Mouse (Mus musculus) lung, postnatal 0 days (tissue): ENCODE results near the gene Phf5a. TPM values are rescaled to one million over a fixed set of nuclear protein-coding genes. Genes with fewer than 3 reads are reported as not detected.
A peak's percentile ranks its signal among the peaks of the same experiment; 100 is the strongest.
"Not testable (repeated sequence)": the region's sequence is repeated elsewhere in the genome, so short reads cannot be mapped to it uniquely, and the experiment has no call there.

Source experiments
- ATAC-seq: fragments of 200-750 bp; cut with Nextera tagmentation; 2 replicates; pipeline ENCODE4 v1.8.0; 2017; ENCODE audit warnings: moderate library complexity
- DNase-seq: peaks from one replicate; pipeline ENCODE4 v3.0.0-alpha.2; 2016; ENCODE audit warnings: low spot score
- H3K27ac ChIP-seq: fragments of 300-500 bp; sonication (generic); 2 replicates; pipeline ENCODE4 v1.5.1; 2014; ENCODE audit warnings: antibody characterized with exemption, mild to moderate bottlenecking, low read length, mixed read lengths
- H3K27me3 ChIP-seq: fragments of 300-500 bp; sonication (generic); replicated peaks from 2 replicates; pipeline ENCODE4 v1.6.1; 2014; ENCODE audit warnings: low read length, mixed read lengths; ENCODE audit not compliant: insufficient read depth
- H3K36me3 ChIP-seq: fragments of 300-500 bp; sonication (generic); 2 replicates; pipeline ENCODE4 v1.6.1; 2014; ENCODE audit warnings: low read length, mixed read lengths; ENCODE audit not compliant: insufficient read depth
- H3K4me1 ChIP-seq: fragments of 300-500 bp; sonication (generic); 2 replicates; pipeline ENCODE4 v1.6.1; 2014; ENCODE audit warnings: antibody characterized with exemption, low read depth, low read length, mixed read lengths; ENCODE audit not compliant: insufficient read depth
- H3K4me2 ChIP-seq: fragments of 300-500 bp; sonication (generic); replicated peaks from 2 replicates; pipeline ENCODE4 v1.6.1; 2014; ENCODE audit warnings: low read depth, mild to moderate bottlenecking, low read length, moderate library complexity, mixed read lengths
- H3K4me3 ChIP-seq: fragments of 300-500 bp; sonication (generic); 2 replicates; pipeline ENCODE4 v1.5.1; 2014; ENCODE audit warnings: low read depth, low read length
- H3K9ac ChIP-seq: fragments of 300-500 bp; sonication (generic); replicated peaks from 2 replicates; pipeline ENCODE4 v1.6.1; 2014; ENCODE audit warnings: low read depth, mild to moderate bottlenecking
- H3K9me3 ChIP-seq: fragments of 300-500 bp; sonication (generic); 2 replicates; pipeline ENCODE4 v1.6.1; 2016; ENCODE audit warnings: low read length, mixed read lengths
- CTCF ChIP-seq: IDR thresholded peaks from 2 replicates; pipeline ENCODE4 v1.5.1; 2016; ENCODE audit warnings: antibody characterized with exemption, mild to moderate bottlenecking
- EP300 ChIP-seq: IDR thresholded peaks from 2 replicates; pipeline ENCODE4 v1.6.1; 2016; ENCODE audit warnings: antibody characterized with exemption, mild to moderate bottlenecking, control low read depth
- WGBS: fragments of 180-500 bp; shearing (Covaris S2); extraction: QIAGEN DNeasy Blood & Tissue Kit; methylation state at CpG from one replicate; pipeline ENCODE4 v1.1.7; 2014; 5-methylcytosine and 5-hydroxymethylcytosine counted together
- polyA plus RNA-seq: library from polyadenylated mRNA; unstranded; fragments of >200 nt; fragmentation: Nextera tagmentation; extraction: Ambion mirVana; gene quantifications from 2 replicates; pipeline ENCODE4 v1.2.1, GENCODE M21; 2015

Phf5a gene
- polyA plus RNA-seq, 1 experiment from 2014 or later, result 88.8 TPM

- H3K27me3 ChIP-seq, result no peaks in the 10 kb centered on the region
- H3K36me3 ChIP-seq, result peaks cover 27% of the 10 kb centered on the region; the same call in 1 of the 2 replicates
- no peak for TF ChIP-seq CTCF
- no peak for TF ChIP-seq EP300
- 73% methylated on average over 5 of the region's 5 CpGs for WGBS
- no peak overlapping the region for H3K9ac ChIP-seq
- H3K9me3 ChIP-seq, result no peaks in the 10 kb centered on the region
- DNase-seq (no peak), ATAC-seq (no peak)
- H3K4me1 ChIP-seq, result no peaks in the 10 kb centered on the region
- no peak overlapping the region for H3K4me2 ChIP-seq
- H3K4me3 ChIP-seq, result no peak overlapping the region
- H3K27ac ChIP-seq, result no peak overlapping the region
Observed at GRCm38 (mm10) chr15:81915663-81916062, 44.0 kb upstream of the Phf5a start.

GRCm38 (mm10) chr15:81914668-81915067 is 43.0 kb upstream of the Phf5a start:
- Histone ChIP-seq H3K4me2 (no peak overlapping the region), H3K27me3 (no peaks in the 10 kb centered on the region), H3K36me3 (peaks cover 35% of the 10 kb centered on the region; the same call in 1 of the 2 replicates), H3K4me1 (no peaks in the 10 kb centered on the region), H3K4me3 (no peak overlapping the region), H3K9ac (no peak overlapping the region), H3K27ac (no peak overlapping the region), H3K9me3 (no peaks in the 10 kb centered on the region)
- TF ChIP-seq EP300 (no peak), CTCF (no peak)
- DNase-seq, result no peak
- 76% methylated on average over 5 of the region's 5 CpGs for WGBS
- no peak for ATAC-seq

DNA sequence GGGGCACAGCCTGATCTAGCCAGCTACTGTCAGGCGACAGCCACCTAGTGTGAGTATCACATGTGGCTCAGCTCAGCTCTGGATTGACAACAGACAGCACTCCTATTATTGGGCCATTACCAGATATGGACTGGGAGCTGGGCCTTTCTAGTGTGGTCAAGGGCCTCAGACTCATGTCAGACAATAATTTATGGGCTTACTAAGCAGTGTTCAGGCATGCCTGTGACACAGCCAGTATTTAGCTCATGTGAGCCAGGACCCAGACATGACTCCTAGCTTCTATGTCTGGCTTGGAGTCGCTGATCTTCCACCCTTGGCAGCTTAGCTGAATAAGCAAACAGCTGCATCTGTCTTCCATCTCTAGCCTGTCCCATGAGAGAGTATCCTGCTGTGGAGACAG is 40.8 kb upstream of the Phf5a start:
- no peak for DNase-seq
- peaks cover 43% of the 10 kb centered on the region; the same call in 1 of the 2 replicates for H3K36me3 ChIP-seq
- H3K27ac ChIP-seq, result no peak overlapping the region

DNA sequence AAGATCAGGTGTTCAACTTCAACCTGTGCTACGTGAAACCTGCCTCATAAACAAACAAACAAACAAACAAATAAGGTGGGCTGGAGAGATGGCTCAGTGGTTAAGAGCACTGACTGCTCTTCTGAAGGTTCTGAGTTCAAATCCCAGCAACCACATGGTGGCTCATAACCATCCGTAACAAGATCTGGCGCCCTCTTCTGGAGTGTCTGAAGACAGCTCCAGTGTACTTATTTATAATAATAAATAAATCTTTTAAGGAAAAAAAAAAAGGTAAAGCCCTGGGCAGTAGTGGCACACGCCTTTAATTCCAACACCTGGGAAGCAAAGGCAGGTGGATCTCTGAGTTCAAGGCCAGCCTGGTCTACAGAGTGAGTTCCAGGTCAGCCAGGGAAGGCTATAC is 37.1 kb upstream of the Phf5a start:
- H3K9me3 ChIP-seq, H3K4me2 ChIP-seq, DNase-seq, H3K27me3 ChIP-seq, H3K4me3 ChIP-seq, H3K27ac ChIP-seq, ATAC-seq, H3K4me1 ChIP-seq, H3K9ac ChIP-seq: not testable (repeated sequence)
- TF ChIP-seq CTCF, result peak; percentile 28
- peaks cover 33% of the 10 kb centered on the region; the same call in 1 of the 2 replicates for H3K36me3 ChIP-seq
- 86% methylated on average over 4 of the region's 4 CpGs for WGBS

More for the DNA sequence above, 40.8 kb upstream of the Phf5a start:
- TF ChIP-seq EP300, result no peak
- no peak for TF ChIP-seq CTCF
- H3K27me3 ChIP-seq, result no peaks in the 10 kb centered on the region
- H3K9me3 ChIP-seq, result no peaks in the 10 kb centered on the region
- no peak overlapping the region for H3K9ac ChIP-seq
- H3K4me3 ChIP-seq, result no peak overlapping the region
- no peak for ATAC-seq
- no peaks in the 10 kb centered on the region for H3K4me1 ChIP-seq
- H3K4me2 ChIP-seq, result no peak overlapping the region
- 73% methylated on average over 2 of the region's 2 CpGs for WGBS

GRCm38 (mm10) chr15:81907953-81908352 is 36.2 kb upstream of the Phf5a start:
- H3K4me3 ChIP-seq, result no peak overlapping the region
- no peak overlapping the region for H3K4me2 ChIP-seq
- peaks cover 27% of the 10 kb centered on the region; the same call in 1 of the 2 replicates for H3K36me3 ChIP-seq
- no peaks in the 10 kb centered on the region for H3K4me1 ChIP-seq
- no peaks in the 10 kb centered on the region for H3K27me3 ChIP-seq
- H3K9me3 ChIP-seq, result no peaks in the 10 kb centered on the region
- H3K9ac ChIP-seq, result no peak overlapping the region
- ATAC-seq (peak; percentile 65), DNase-seq (peak; percentile 62)
- H3K27ac ChIP-seq, result no peak overlapping the region
- 63% methylated on average over 8 of the region's 8 CpGs for WGBS
- peak; percentile 30; the same call in 1 of the 2 replicates for TF ChIP-seq EP300
- no peak for TF ChIP-seq CTCF

DNA sequence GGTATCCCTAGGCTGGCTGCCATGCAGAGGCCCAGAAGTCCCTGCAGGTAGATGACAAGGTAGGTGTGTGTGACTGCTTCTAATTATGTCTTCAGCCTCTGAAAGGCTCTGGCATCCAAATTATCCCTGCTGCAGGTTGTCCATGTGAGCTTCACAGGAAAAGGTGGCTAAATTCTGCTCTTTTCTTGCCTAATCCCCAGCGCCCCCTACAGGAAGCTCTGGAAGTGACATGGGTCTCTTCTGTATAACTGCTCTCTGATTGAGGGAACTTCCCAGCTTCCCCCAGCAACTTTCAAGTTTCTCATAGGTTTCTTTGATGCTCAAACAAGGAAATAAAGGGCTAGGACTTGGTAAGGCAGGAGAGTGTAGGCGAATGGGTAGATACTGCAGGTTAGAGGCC is 33.2 kb upstream of the Phf5a start:
- H3K4me2 ChIP-seq, result no peak overlapping the region
- H3K27ac ChIP-seq, result no peak overlapping the region
- no peaks in the 10 kb centered on the region for H3K4me1 ChIP-seq
- H3K4me3 ChIP-seq, result no peak overlapping the region
- TF ChIP-seq EP300, result no peak
- peak; percentile 85 for TF ChIP-seq CTCF
- H3K9ac ChIP-seq, result no peak overlapping the region
- H3K9me3 ChIP-seq, result no peaks in the 10 kb centered on the region
- peak; percentile 37; the same call in 1 of the 2 replicates for ATAC-seq
- H3K27me3 ChIP-seq, result no peaks in the 10 kb centered on the region
- WGBS, result 36% methylated on average over 2 of the region's 2 CpGs
- DNase-seq, result peak; percentile 81
- peaks cover 17% of the 10 kb centered on the region for H3K36me3 ChIP-seq

GRCm38 (mm10) chr15:81898751-81899150 is 27.0 kb upstream of the Phf5a start:
- no peak for ATAC-seq
- DNase-seq, result no peak
- TF ChIP-seq CTCF (no peak), EP300 (no peak)
- Histone ChIP-seq H3K4me3 (no peak overlapping the region), H3K9me3 (no peaks in the 10 kb centered on the region), H3K4me1 (no peaks in the 10 kb centered on the region), H3K27me3 (no peaks in the 10 kb centered on the region), H3K36me3 (peaks cover 9% of the 10 kb centered on the region; the same call in 1 of the 2 replicates), H3K4me2 (no peak overlapping the region), H3K9ac (no peak overlapping the region), H3K27ac (no peak overlapping the region)
- 88% methylated on average over 2 of the region's 2 CpGs for WGBS
